Comparison of ENCODE assay signal across 8 mouse cellular contexts in the genomic region with DNA sequence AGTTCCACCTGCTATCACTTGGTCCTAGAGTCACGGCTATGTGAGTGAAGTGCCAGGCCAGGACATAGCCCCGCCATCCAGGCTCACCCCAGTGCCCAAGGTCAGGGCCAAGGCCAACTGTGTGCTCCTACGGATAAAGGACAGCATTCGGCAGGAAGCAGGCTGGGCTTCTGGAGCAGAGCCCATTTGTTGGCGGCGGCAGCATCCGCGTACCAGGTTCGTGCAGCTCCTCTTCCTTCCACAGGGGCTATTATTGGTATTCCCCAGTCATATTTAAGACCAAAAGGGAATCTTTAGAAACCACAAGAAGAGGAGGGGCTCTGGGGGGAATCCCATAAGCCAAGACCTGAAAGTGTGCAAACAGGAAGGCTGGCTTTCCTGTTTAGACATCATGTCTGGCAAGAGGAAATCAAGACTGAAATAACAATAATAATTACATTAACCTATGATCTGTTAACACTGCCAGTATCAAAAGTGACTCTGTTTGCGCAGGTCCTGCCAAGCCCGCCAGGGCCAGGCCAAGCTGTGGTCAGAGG.
DNase-seq lines count a peak whose midpoint lies in the region; ATAC-seq and TF ChIP-seq lines count a peak whose summit lies in the region.

No protein-coding gene starts in this region.

- peaks cover 32% of the 10 kb centered on the region for H3K4me1 ChIP-seq in heart, embryonic 10.5 days
- 0 out of 2 replicates have a peak, but pooled peaks cover 6% of the 10 kb centered on the region for H3K4me1 ChIP-seq in intestine, embryonic 15.5 days (replicated peaks)
- H3K4me1 ChIP-seq in lung, postnatal 0 days (ENCODE audit: insufficient read depth, low read depth, low read length): no peaks in the 10 kb centered on the region
- H3K4me1 ChIP-seq in neural tube, embryonic 15.5 days: peaks cover 6% of the 10 kb centered on the region

- peak; percentile 51 to 70 for DNase-seq in heart, adult 18-20 months
- no peak for DNase-seq in heart, embryonic 10.5 days (ENCODE audit: low spot score)
- peak; percentile 76 for DNase-seq in adrenal gland, postnatal 14 days
- peak; percentile 58 for DNase-seq in lung, postnatal 0 days (ENCODE audit: low spot score)
- no peak for DNase-seq in urinary bladder, postnatal 36 days (ENCODE audit: low spot score in 2 of 2)
- DNase-seq in gastrocnemius, adult 8-10 months (ENCODE audit: low spot score in 2 of 2): no peak

- no peak overlapping the region for H3K4me3 ChIP-seq in heart, embryonic 10.5 days
- H3K4me3 ChIP-seq in intestine, embryonic 15.5 days (replicated peaks): no peak overlapping the region
- no peak overlapping the region for H3K4me3 ChIP-seq in lung, postnatal 0 days (ENCODE audit: low read depth, low read length)
- no peak overlapping the region for H3K4me3 ChIP-seq in neural tube, embryonic 15.5 days (replicated peaks)

- no peaks in the 10 kb centered on the region for H3K9me3 ChIP-seq in heart, embryonic 10.5 days
- no peaks in the 10 kb centered on the region for H3K9me3 ChIP-seq in intestine, embryonic 15.5 days
- no peaks in the 10 kb centered on the region for H3K9me3 ChIP-seq in lung, postnatal 0 days (ENCODE audit: low read length)
- no peaks in the 10 kb centered on the region for H3K9me3 ChIP-seq in neural tube, embryonic 15.5 days (replicated peaks)

- WGBS in heart, embryonic 10.5 days: 73% methylated on average over 11 of the region's 11 CpGs
- 55% methylated on average over 11 of the region's 11 CpGs for WGBS in intestine, embryonic 15.5 days
- WGBS in lung, postnatal 0 days: 49% methylated on average over 11 of the region's 11 CpGs
- 77% methylated on average over 11 of the region's 11 CpGs for WGBS in neural tube, embryonic 15.5 days

- no peak overlapping the region for H3K4me2 ChIP-seq in intestine, embryonic 15.5 days (replicated peaks)
- no peak overlapping the region for H3K4me2 ChIP-seq in lung, postnatal 0 days (replicated peaks; ENCODE audit: low read depth, low read length)
- no peak overlapping the region for H3K4me2 ChIP-seq in neural tube, embryonic 15.5 days

- no peak overlapping the region for H3K27ac ChIP-seq in heart, embryonic 10.5 days
- no peak overlapping the region for H3K27ac ChIP-seq in intestine, embryonic 15.5 days
- H3K27ac ChIP-seq in lung, postnatal 0 days (ENCODE audit: low read length): no peak overlapping the region
- H3K27ac ChIP-seq in neural tube, embryonic 15.5 days (replicated peaks): no peak overlapping the region

- no peaks in the 10 kb centered on the region for H3K27me3 ChIP-seq in heart, embryonic 10.5 days (ENCODE audit: insufficient read depth, poor library complexity, severe bottlenecking)
- H3K27me3 ChIP-seq in intestine, embryonic 15.5 days (replicated peaks): no peaks in the 10 kb centered on the region
- H3K27me3 ChIP-seq in lung, postnatal 0 days (replicated peaks; ENCODE audit: insufficient read depth, low read length): 0 out of 2 replicates have a peak, but pooled peaks cover 3% of the 10 kb centered on the region
- peaks cover 9% of the 10 kb centered on the region for H3K27me3 ChIP-seq in neural tube, embryonic 15.5 days (replicated peaks)

- TF ChIP-seq EP300 in lung, postnatal 0 days (IDR thresholded peaks at IDR 0.05): peak; percentile 75

- no peak overlapping the region for H3K9ac ChIP-seq in intestine, embryonic 15.5 days
- no peak overlapping the region for H3K9ac ChIP-seq in lung, postnatal 0 days (replicated peaks; ENCODE audit: low read depth)
- no peak overlapping the region for H3K9ac ChIP-seq in neural tube, embryonic 15.5 days (replicated peaks)

- no peaks in the 10 kb centered on the region for H3K36me3 ChIP-seq in heart, embryonic 10.5 days
- no peaks in the 10 kb centered on the region for H3K36me3 ChIP-seq in intestine, embryonic 15.5 days
- H3K36me3 ChIP-seq in lung, postnatal 0 days (ENCODE audit: insufficient read depth, low read length): no peaks in the 10 kb centered on the region
- no peaks in the 10 kb centered on the region for H3K36me3 ChIP-seq in neural tube, embryonic 15.5 days

- peak; percentile 45; the same call in 1 of the 2 replicates for ATAC-seq in intestine, embryonic 15.5 days
- peak; percentile 74 for ATAC-seq in lung, postnatal 0 days
- no peak for ATAC-seq in neural tube, embryonic 15.5 days (ENCODE audit: low FRiP score)

- TF ChIP-seq CTCF in lung, postnatal 0 days (IDR thresholded peaks at IDR 0.05): no peak

Comparison
In these comparisons a context has a peak if more than half of its experiments do, and no peak if none do; other contexts are left out.
1. DNase-seq: peak in heart, adult 18-20 months (2 of 2), adrenal gland, postnatal 14 days (single experiment) and lung, postnatal 0 days (single experiment); none in heart, embryonic 10.5 days (single experiment), urinary bladder, postnatal 36 days (0 of 2) and gastrocnemius, adult 8-10 months (0 of 2).